ENCODE assay signal across 11 mouse cellular contexts in the genomic region with DNA sequence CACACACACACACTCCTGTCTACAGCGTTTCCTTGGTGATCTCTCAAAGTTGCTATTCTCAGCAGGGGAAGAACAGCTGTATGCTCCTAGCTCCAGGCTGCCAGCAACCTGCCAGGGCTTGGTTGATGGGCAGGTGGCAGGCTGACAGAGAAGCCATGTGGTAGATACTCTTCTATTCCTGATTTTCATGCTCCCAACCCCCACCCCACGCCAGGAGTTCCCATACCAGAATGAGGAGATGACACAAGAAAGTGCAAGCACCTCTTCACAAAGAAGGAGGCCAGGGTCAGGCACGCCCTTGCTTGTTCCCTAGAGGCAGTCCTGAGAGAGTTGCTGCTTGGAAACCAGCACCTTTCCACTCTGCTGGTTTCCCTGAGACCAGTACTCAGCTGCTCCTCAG. TPM values are rescaled to one million over a fixed set of nuclear protein-coding genes. Genes with fewer than 3 reads are reported as not detected.
A peak's percentile ranks its signal among the peaks of the same experiment; 100 is the strongest.
DNase-seq lines count a peak whose midpoint lies in the region; ATAC-seq and TF ChIP-seq lines count a peak whose summit lies in the region.
"Had no signal": no experiment of that assay in that cellular context is flagged by ENCODE, and none has a peak within 500 bp of the region (broad histone marks: within the 10 kb centered on the region; RNA-seq: fewer than 3 reads in every experiment).

No protein-coding gene starts in this region.

- peaks cover 4% of the 10 kb centered on the region; the same call in 1 of the 2 replicates for H3K4me1 ChIP-seq in embryonic facial prominence, embryonic 14.5 days (ENCODE audit: control insufficient read depth, insufficient read depth, low read length)
- peaks cover 11% of the 10 kb centered on the region; the same call in 1 of the 2 replicates for H3K4me1 ChIP-seq in embryonic facial prominence, embryonic 10.5 days
- H3K4me1 ChIP-seq in forebrain, postnatal 0 days (ENCODE audit: insufficient read depth), result 0 out of 2 replicates have a peak, but pooled peaks cover 3% of the 10 kb centered on the region
- H3K4me1 ChIP-seq in midbrain, embryonic 10.5 days, result peaks cover 17% of the 10 kb centered on the region
- H3K4me1 ChIP-seq: heart, embryonic 15.5 days had no signal

- no peak overlapping the region for H3K4me3 ChIP-seq in embryonic facial prominence, embryonic 14.5 days (ENCODE audit: low read depth, low read length)
- no peak overlapping the region for H3K4me3 ChIP-seq in embryonic facial prominence, embryonic 10.5 days
- no peak overlapping the region for H3K4me3 ChIP-seq in forebrain, postnatal 0 days (ENCODE audit: low read depth, low read length)
- H3K4me3 ChIP-seq in midbrain, embryonic 10.5 days, result no peak overlapping the region
- H3K4me3 ChIP-seq: heart, embryonic 15.5 days had no signal

- peak; percentile 62 for ATAC-seq in embryonic facial prominence, embryonic 14.5 days (ENCODE audit: low read depth)
- ATAC-seq in forebrain, postnatal 0 days, result peak; percentile 91
- ATAC-seq in inflammation-experienced regulatory T-cells, adult 6 months, result no peak
- no peak for ATAC-seq in erythroid progenitor cell, adult 5-6 weeks (replicated peaks; ENCODE audit: low FRiP score, poor library complexity, severe bottlenecking)
- ATAC-seq: lung, postnatal 0 days had no signal

- H3K4me2 ChIP-seq in embryonic facial prominence, embryonic 14.5 days (ENCODE audit: low read depth, low read length), result no peak overlapping the region
- H3K4me2 ChIP-seq in forebrain, postnatal 0 days (ENCODE audit: low read depth), result no peak overlapping the region
- H3K4me2 ChIP-seq: heart, embryonic 15.5 days had no signal

- H3K27ac ChIP-seq in embryonic facial prominence, embryonic 14.5 days (replicated peaks; ENCODE audit: low read depth, low read length), result no peak overlapping the region
- H3K27ac ChIP-seq in embryonic facial prominence, embryonic 10.5 days (replicated peaks), result no peak overlapping the region
- H3K27ac ChIP-seq in forebrain, postnatal 0 days (ENCODE audit: low read depth, low read length), result no peak overlapping the region
- peak overlapping the region; percentile 19; the same call in 1 of the 2 replicates for H3K27ac ChIP-seq in midbrain, embryonic 10.5 days (replicated peaks)
- H3K27ac ChIP-seq: heart, embryonic 15.5 days had no signal

- H3K36me3 ChIP-seq in embryonic facial prominence, embryonic 14.5 days (ENCODE audit: control insufficient read depth, insufficient read depth, low read length), result no peaks in the 10 kb centered on the region
- H3K36me3 ChIP-seq in embryonic facial prominence, embryonic 10.5 days (replicated peaks), result no peaks in the 10 kb centered on the region
- H3K36me3 ChIP-seq in forebrain, postnatal 0 days (ENCODE audit: insufficient read depth), result no peaks in the 10 kb centered on the region
- H3K36me3 ChIP-seq in midbrain, embryonic 10.5 days, result no peaks in the 10 kb centered on the region
- H3K36me3 ChIP-seq: heart, embryonic 15.5 days had no signal

- no peak overlapping the region for H3K9ac ChIP-seq in embryonic facial prominence, embryonic 14.5 days (ENCODE audit: low read depth, low read length)
- H3K9ac ChIP-seq in forebrain, postnatal 0 days, result no peak overlapping the region
- H3K9ac ChIP-seq: heart, embryonic 15.5 days had no signal

- peak; percentile 40 for DNase-seq in embryonic facial prominence, embryonic 14.5 days (ENCODE audit: low spot score)
- DNase-seq in embryonic facial prominence, embryonic 10.5 days (ENCODE audit: low spot score), result no peak
- peak; percentile 4 for DNase-seq in ES-CJ7 (ENCODE audit: low read depth, low spot score)
- peak; percentile 68 for DNase-seq in forebrain, postnatal 0 days
- DNase-seq in midbrain, embryonic 10.5 days (ENCODE audit: low spot score), result no peak
- no peak for DNase-seq in spleen, postnatal 4 days (ENCODE audit: low spot score in 2 of 2)

- H3K27me3 ChIP-seq in embryonic facial prominence, embryonic 14.5 days (replicated peaks; ENCODE audit: control insufficient read depth, insufficient read depth, low read length), result no peaks in the 10 kb centered on the region
- H3K27me3 ChIP-seq in embryonic facial prominence, embryonic 10.5 days (replicated peaks; ENCODE audit: low read depth, poor library complexity, severe bottlenecking), result no peaks in the 10 kb centered on the region
- H3K27me3 ChIP-seq in forebrain, postnatal 0 days (ENCODE audit: insufficient read depth, low read length), result no peaks in the 10 kb centered on the region
- no peaks in the 10 kb centered on the region for H3K27me3 ChIP-seq in midbrain, embryonic 10.5 days (ENCODE audit: low read depth, poor library complexity, severe bottlenecking)
- H3K27me3 ChIP-seq: heart, embryonic 15.5 days had no signal

- TF ChIP-seq CTCF in forebrain, postnatal 0 days (IDR thresholded peaks at IDR 0.05; ENCODE audit: low read depth), result no peak

- H3K9me3 ChIP-seq in embryonic facial prominence, embryonic 14.5 days (ENCODE audit: control insufficient read depth, low read length), result no peaks in the 10 kb centered on the region
- H3K9me3 ChIP-seq in embryonic facial prominence, embryonic 10.5 days, result no peaks in the 10 kb centered on the region
- no peaks in the 10 kb centered on the region for H3K9me3 ChIP-seq in forebrain, postnatal 0 days (ENCODE audit: low read length)
- no peaks in the 10 kb centered on the region for H3K9me3 ChIP-seq in midbrain, embryonic 10.5 days (replicated peaks)
- H3K9me3 ChIP-seq: heart, embryonic 15.5 days had no signal

- 36% methylated on average over 3 of the region's 3 CpGs for WGBS in embryonic facial prominence, embryonic 14.5 days
- WGBS in embryonic facial prominence, embryonic 10.5 days, result 38% methylated on average over 3 of the region's 3 CpGs
- 24% methylated on average over 3 of the region's 3 CpGs for WGBS in forebrain, postnatal 0 days
- WGBS in midbrain, embryonic 10.5 days, result 28% methylated on average over 3 of the region's 3 CpGs

RNA-seq across cellular contexts. Expression of gene Snap25, which starts 40.4 kb away (rescaled TPM):
- polyA plus RNA-seq in embryonic facial prominence, embryonic 14.5 days (2014; fragmentation: Nextera tagmentation; extraction: Ambion mirVana), result 10.3 and 10.4 TPM in 2 replicates
- polyA plus RNA-seq in embryonic facial prominence, embryonic 10.5 days (2016; fragmentation: Nextera tagmentation; extraction: Ambion mirVana), result 12.5 and 14.7 TPM in 2 replicates
- total RNA-seq in forebrain, postnatal 0 days (2014; rRNA removed), result 244 and 245 TPM in 2 replicates
- 171 and 278 TPM in 2 replicates for polyA plus RNA-seq in forebrain, postnatal 0 days (2015; fragmentation: Nextera tagmentation; extraction: Ambion mirVana)
- 12.5 and 21.3 TPM in 2 replicates for polyA plus RNA-seq in midbrain, embryonic 10.5 days (2016; fragmentation: Nextera tagmentation; extraction: Ambion mirVana)
- polyA plus RNA-seq in inflammation-experienced regulatory T-cells, adult 6 months (2017; shearing (Covaris generic)), result not detected
- total RNA-seq in erythroid progenitor cell, adult 5-6 weeks (2015; ENCODE audit: low replicate concordance), result not detected in 2 replicates
- not detected in 2 replicates for total RNA-seq in erythroid progenitor cell, adult 5-6 weeks (2017; ENCODE audit: low replicate concordance)
- polyA plus RNA-seq: C2C12 had no signal

Comparison
In these comparisons a context has a peak if more than half of its experiments do, and no peak if none do; other contexts are left out.
1. DNase-seq: peak in embryonic facial prominence, embryonic 14.5 days (single experiment), ES-CJ7 (single experiment) and forebrain, postnatal 0 days (single experiment); none in embryonic facial prominence, embryonic 10.5 days (single experiment), midbrain, embryonic 10.5 days (single experiment) and spleen, postnatal 4 days (0 of 2).
2. ATAC-seq: peak in embryonic facial prominence, embryonic 14.5 days (single experiment) and forebrain, postnatal 0 days (single experiment); none in inflammation-experienced regulatory T-cells, adult 6 months (single experiment) and erythroid progenitor cell, adult 5-6 weeks (single experiment).